Mouse (Mus musculus): Measurements from ENCODE around the gene Sprr2f.

Gene Sprr2f

GRCm38 (mm10) chr3:92364887-92365286 lies at the start of gene Sprr2f:
Sprr2f (plus strand) TSS chr3:92365187.
- DNase-seq = no peak

- DNase-seq = no peak
These were observed 48.7 kb upstream of the Sprr2f start, which contains the start of gene Sprr2b for GRCm38 (mm10) chr3:92316320-92316719. Sprr2b (plus strand) TSS chr3:92316620.

DNA sequence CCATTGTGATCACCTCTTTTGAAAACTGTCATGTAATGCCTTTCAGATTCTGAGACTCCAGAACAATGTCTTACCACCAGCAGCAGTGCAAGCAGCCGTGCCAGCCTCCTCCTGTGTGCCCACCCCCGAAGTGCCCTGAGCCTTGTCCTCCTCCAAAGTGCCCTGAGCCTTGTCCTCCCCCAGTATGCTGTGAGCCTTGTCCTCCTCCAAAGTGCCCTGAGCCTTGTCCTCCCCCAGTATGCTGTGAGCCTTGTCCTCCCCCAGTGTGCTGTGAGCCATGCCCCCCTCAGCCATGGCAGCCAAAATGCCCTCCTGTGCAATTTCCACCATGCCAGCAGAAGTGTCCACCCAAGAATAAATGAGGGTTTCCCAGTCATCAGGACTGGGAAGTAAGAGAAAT lies 47.6 kb upstream of the Sprr2f start:
- peak; percentile 3 to 12 for DNase-seq

DNA sequence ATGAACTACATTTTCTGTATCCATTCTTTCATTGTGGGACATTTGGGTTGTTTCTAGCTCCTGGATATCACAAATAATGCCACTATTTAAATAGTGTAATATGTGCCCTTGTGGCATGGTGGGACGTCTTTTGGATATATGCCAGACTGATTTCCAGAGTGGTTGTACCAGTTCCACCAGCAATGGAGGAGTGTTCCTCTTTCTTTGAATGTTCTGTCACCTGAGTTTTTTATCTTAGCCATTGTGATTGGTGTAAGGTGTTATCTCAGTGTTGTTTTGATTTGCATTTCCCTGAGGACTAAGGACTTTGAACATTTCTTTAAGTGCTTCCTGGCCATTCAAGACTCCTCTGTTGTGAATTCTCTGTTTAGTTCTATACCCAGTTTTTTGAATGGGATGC lies 28.7 kb upstream of the Sprr2f start:
- DNase-seq = no peak

- DNase-seq = no peak
These were observed 26.1 kb upstream of the Sprr2f start, which contains the start of gene Sprr2d for GRCm38 (mm10) chr3:92338840-92339239. Sprr2d (plus strand) TSS chr3:92339140.

DNA sequence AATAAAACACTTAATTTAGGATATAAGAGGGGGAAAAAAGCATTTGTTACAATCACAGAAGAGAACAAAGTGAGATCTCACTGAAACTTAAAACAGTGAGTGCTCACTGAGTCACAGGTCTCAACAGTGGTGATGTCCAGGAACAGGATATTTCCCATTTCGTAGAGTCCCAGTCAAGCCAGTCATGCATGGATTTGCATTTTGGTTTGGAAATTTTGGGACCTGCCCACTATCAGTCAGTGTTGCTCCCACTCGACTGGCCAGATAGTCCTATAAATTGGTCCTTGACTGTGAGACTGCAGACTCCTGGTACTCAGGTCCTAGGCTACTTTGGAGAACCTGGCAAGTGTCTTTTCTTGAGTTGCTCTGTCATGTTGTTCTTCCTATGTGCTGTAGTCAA lies 13.1 kb upstream of the Sprr2f start, which contains the start of gene Sprr2e:
TSS of gene Sprr2e (plus strand) at position 301 of the 400 bp plus-strand sequence.
- no peak for DNase-seq

DNA sequence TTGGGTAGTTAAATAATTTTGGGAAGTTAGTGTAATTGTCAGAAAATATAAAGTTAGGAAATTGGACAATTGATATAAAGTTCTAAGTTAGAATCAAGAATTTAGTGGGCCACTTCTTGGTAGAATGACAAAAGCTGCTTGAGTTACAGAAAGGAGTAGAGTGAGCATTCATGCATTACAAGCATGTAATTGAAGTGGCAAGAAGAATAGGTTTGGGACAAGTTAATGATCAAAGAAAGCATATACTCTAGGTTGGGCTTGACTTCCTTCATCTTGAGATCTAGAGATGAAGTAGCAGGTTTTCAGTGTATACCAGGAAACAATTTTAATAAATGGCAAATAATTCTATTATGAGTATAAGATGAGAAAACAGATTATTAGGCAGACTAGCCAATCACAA lies 3.4 kb upstream of the Sprr2f start:
- no peak for DNase-seq

GRCm38 (mm10) chr3:92373613-92374012 lies 8.6 kb downstream of the Sprr2f start:
- DNase-seq = no peak

- no peak for DNase-seq
These were observed 20.4 kb downstream of the Sprr2f start, which contains the start of gene Sprr2h for GRCm38 (mm10) chr3:92385385-92385784. Sprr2h (plus strand) TSS chr3:92385685.

GRCm38 (mm10) chr3:92394301-92394700 lies 29.3 kb downstream of the Sprr2f start:
- DNase-seq = no peak

DNA sequence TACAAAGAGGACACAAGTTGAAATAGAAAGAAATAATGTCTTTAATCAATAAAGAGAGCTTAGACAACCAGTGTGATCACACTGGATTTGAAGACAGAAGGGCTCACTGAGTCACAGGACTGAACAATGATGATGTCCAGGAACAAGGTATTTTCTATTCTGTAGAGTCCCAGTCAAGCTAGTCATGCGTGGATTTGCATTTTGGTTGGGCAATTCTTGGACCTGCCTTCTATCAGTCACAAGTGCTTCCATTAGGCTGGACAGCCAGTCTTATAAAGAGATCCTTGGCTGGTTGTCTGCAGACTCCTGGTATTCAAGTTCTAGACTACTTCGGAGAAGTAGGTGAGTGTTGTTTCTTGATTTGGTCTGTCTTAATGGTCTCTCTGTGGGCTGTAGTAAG lies 42.7 kb downstream of the Sprr2f start, which contains the start of gene Sprr2i:
TSS of gene Sprr2i (plus strand) at position 301 of the 400 bp plus-strand sequence.
- no peak for DNase-seq
